Mouse (Mus musculus) skeletal muscle tissue, adult 2 months (tissue): ENCODE measurements around the gene Surf2.
A peak's percentile ranks its signal among the peaks of the same experiment; 100 is the strongest.
"Not testable (repeated sequence)": the region's sequence is repeated elsewhere in the genome, so short reads cannot be mapped to it uniquely, and the experiment has no call there.

Experiments
- DNase-seq: peaks from one replicate; pipeline ENCODE4 v3.0.0-alpha.2; 2012; ENCODE audit warnings: low read depth, low spot score

The Surf2 gene

DNA sequence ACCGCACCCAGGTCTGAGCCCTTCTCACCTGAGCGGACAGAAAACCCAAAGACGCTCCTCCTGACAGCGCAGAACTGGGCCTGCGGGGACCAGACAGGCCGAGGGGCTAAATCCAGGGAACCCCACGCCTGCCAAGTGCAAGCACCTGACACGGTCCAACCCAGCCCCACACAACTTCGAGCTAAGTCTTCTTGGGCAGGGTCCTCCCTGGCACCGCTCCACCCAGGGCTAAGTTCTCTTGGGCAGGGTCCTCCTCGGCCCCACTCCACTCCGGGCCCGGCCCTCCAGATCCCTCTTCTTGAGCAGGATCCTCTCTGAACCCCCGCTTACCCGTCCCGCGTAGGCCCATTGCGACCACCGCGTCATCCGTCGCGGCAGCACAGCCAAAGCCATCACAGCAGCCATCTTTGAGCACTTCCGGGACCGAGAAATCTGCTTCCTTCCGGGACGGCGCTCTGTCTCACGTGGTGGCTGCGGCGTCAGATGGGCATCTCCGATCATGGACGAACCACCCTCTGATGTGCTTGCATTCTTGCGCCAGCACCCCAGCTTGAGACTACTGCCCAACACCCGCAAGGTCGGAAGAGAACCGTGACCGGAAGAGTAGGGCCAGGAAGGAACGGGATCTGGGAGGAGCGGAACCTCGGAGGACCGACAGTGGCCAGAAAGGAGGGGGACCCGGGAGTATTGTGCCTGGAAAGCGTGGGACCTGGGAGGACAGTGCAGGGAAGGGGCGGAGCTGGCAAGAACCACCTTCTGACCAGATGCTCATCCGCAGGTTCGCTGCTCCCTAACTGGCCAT is at the start of gene Surf2, which contains the start of gene Surf1:
Gene Surf2, plus strand, starts transcription at position 441 of the 802 bp plus-strand sequence.
Gene Surf1, minus strand, starts transcription at position 604 of the 802 bp plus-strand sequence.
- peak; percentile 74 for DNase-seq

DNA sequence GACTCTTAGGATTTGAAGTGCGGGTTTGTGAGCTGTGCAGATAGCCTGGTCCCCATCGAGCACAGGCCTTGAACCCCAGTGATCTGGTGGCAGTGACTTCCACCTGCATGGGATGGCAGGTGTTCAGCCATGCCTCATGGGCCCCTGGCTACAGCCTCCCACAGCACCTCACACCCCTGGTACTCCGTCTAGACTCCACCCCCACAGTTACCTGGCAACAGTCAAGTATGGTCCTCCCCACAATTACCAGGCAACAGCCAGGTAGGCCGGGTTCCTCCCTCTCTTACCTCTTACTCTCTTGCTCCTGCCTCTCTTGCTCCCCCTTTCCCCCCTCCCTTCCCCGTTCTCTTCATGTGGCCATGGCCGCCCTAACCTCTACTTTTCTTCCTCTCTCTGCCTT is 45.5 kb upstream of the Surf2 start:
- no peak for DNase-seq

GRCm38 (mm10) chr2:26878571-26878970 is 37.6 kb upstream of the Surf2 start:
- no peak for DNase-seq

GRCm38 (mm10) chr2:26885541-26885940 is 30.6 kb upstream of the Surf2 start:
- not testable (repeated sequence) for DNase-seq

GRCm38 (mm10) chr2:26886170-26886569 is 30.0 kb upstream of the Surf2 start:
- not testable (repeated sequence) for DNase-seq

GRCm38 (mm10) chr2:26895898-26896297 is 20.3 kb upstream of the Surf2 start:
- no peak for DNase-seq

GRCm38 (mm10) chr2:26900731-26901130 is 15.4 kb upstream of the Surf2 start:
- DNase-seq, result no peak

DNA sequence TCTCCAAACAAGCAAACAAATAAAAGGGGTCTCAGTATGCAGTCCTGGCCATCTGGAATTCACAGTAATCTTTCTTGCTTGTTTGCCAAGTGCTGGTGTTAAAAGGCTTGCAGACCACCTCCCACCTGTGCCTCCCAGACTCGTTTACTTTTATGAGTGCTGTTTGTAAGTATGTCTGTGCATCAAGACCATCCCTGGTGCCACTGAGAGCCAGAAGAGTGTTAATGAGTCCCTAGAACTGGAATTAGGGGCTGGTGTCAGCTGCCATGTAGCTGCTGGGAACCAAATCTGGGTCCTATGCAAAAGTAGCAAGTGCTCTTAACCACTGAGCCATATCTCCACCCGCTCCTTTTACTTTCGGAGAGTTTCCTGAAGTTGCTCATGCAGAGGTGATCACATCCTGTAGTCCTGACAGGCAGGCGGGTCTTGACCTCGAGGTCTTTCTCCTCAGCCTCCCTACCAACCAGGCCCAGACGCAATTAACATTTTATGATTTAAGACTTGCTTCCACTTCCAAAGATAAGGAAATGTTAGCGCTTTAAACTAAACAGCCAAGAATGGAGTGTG is 14.2 kb upstream of the Surf2 start:
- no peak for DNase-seq

- DNase-seq, result peak; percentile 93
Observed at GRCm38 (mm10) chr2:26902467-26903220, 13.5 kb upstream of the Surf2 start, which contains the start of gene Surf6. Gene Surf6 (minus strand): TSS chr2:26902879.

GRCm38 (mm10) chr2:26903311-26903710 is 12.9 kb upstream of the Surf2 start:
- DNase-seq, result no peak

- no peak for DNase-seq
Observed at GRCm38 (mm10) chr2:26905936-26906335, 10.2 kb upstream of the Surf2 start.

- DNase-seq, result no peak
Observed at GRCm38 (mm10) chr2:26906431-26906830, 9.7 kb upstream of the Surf2 start.

DNA sequence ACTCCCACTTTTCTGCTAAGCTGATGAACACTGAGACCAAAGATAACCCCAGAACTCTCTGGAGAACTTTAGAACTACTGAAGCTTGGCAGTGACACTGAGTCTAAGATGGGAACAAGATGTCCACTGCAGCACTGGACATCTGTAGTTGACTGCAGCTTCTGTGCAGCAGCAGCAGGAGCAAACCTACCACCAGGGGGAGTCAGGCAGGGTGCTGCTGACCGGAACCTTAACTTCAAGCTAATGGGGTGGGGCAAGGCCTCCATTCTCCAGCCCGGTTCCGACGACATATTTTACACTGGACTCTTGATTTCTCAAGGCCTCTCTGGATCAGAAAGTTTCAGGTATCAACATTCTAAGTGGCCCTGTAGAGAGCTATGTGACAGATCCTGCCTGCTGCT is 9.1 kb upstream of the Surf2 start:
- no peak for DNase-seq

DNA sequence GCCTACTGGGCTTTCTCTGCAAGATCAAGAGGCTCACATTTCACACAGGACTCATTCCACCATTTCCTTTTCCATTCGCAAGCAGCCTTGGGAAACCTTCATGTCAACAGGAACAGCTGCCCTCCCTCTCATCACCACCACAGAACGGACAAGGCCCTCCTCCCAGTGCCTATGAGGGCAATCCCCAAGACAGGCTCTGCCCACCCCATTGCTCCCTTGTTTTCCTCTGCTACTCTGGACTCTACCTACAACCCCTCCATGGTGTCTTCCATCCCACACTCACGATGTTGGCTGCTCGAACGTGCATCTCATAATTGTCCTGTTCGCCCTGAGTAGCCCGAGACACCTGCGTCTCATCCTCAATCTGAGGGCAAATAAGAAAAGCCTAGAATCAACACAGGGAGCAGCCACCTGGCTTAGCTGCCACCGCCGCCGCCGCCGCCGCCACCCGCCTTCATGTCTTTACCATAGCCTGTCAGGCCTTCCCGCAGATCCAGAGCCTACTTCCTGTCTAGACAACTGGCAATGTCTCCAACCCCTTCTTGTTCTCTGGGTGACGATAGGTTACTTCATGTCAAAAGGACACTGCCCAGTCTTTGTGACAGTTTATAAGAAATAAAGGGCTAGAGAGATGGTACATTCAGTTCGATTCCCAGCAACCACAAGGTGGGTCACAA is 7.3 kb upstream of the Surf2 start:
- no peak for DNase-seq

DNA sequence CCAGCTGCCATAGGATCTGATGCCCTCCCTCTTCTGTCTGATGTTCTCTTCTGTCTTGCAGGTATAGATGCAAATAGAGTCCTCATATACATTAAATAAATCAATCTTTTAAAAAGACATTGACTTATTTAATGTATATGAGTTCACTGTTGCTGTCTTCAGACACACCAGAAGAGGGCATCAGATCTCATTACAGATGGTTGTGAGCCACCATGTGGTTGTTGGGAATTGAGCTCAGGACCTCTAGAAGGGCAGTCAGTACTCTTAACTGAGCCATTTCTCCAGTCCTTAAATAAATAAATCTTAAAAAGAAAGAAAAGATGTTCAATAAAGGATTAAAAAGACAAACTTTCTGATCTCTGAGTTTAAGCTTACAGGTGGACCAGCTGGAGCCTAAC is 6.8 kb upstream of the Surf2 start:
- no peak for DNase-seq

DNA sequence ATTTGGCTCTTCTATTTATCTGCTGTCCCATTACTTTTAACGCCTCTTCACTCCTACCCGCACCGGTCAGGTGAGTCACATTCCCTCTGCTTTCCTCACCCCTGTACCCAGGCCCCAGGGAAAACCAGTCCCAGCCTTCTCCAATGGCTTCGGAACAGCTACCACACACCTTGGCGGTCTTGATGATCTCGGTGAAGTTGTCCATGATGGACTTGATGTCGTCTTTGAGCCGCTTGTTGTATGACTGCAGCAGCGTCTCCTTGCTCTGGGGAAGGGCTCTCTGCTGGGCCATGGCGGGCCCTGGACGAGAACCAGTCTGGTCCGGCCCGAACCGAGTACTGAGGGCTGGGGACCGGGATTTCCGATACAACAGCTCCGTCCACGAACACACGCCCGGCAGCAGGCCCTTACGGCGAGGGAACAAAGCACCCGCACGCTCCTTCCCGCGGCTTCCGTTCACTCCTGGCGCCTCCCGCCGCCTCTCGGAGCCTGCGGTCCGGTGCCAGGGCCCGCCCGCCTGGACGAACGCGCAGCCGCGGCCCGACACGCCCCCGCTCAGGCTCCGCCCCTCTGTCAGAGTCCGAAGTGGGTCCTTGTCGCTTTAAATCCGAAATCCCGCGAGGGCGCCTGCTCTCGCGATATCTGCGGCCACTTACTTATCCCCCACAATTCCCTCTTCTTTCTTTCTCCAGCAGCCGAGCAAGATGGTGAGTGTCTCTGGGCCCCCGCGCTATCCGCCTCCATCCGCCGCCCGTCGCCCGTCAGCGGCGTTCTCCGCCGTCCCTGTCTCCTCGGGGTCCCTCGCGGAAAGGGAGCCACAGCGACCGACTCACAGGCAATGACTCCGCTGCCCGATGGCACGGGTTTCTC is 5.8 kb upstream of the Surf2 start, which contains the start of the genes Med22 and Rpl7a:
Gene Med22, minus strand, starts transcription at position 554 of the 870 bp plus-strand sequence.
Gene Rpl7a, plus strand, starts transcription at position 641 of the 870 bp plus-strand sequence.
- peak; percentile 100 for DNase-seq

DNA sequence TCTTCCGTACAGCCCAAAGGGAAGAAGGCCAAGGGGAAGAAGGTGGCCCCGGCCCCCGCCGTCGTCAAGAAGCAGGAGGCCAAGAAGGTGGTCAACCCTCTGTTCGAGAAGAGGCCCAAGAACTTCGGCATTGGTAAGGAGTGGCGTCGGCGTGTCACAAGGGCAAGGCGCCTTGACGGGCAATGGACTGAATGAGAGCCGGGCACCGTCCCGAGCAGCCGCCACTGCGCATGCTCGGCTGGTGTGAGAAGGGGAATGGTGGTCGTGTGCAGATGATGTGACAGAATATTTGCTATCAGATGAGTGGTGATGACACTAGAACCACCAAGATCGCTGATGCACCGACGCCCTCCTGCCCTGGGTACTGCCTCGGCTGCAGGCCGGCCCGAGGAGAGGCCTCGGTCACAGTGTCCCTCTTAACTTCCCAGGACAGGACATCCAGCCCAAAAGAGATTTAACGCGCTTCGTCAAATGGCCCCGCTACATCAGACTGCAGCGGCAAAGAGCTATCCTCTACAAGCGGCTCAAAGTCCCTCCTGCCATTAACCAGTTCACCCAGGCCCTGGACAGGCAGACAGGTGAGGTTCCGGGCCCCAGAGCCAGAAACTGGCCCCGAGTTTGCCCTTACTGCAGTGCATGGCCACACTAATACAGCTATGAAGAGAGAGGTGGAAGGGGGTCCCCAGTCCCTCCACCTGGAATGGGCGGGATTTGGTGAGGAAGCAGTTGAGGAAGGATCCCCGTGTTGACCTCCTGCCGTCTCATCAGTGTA is 5.0 kb upstream of the Surf2 start:
- peak; percentile 54 for DNase-seq

DNA sequence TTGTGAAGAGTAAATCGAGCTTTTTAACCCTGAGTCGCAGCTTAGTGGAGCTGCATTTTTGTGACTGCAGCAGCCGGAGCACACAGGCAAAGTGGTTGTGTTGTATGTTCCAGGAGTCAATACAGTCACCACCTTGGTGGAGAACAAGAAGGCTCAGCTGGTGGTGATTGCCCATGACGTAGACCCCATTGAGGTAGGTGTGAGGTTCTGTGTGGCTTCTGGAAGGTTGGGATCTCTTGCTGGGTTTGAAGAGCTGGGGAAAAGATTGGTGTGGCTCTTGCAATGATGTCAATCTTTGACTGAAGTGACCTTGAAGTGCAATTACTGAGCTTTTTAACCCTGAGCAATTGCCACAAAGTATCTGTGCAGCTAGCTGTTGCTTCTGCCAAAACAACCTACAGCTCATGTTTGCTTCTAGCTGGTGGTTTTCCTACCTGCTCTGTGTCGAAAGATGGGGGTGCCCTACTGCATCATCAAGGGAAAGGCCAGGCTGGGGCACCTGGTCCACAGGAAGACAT is 3.9 kb upstream of the Surf2 start:
- no peak for DNase-seq

- no peak for DNase-seq
Observed at GRCm38 (mm10) chr2:26913416-26914147, 2.6 kb upstream of the Surf2 start.
